Mouse (Mus musculus): ENCODE data around the gene Htr6. TPM values are rescaled to one million over a fixed set of nuclear protein-coding genes. Genes with fewer than 3 reads are reported as not detected.

Gene Htr6
- polyA plus RNA-seq (2012; ENCODE audit: insufficient read depth, insufficient read length, missing spikeins): not detected in 2 replicates

DNA sequence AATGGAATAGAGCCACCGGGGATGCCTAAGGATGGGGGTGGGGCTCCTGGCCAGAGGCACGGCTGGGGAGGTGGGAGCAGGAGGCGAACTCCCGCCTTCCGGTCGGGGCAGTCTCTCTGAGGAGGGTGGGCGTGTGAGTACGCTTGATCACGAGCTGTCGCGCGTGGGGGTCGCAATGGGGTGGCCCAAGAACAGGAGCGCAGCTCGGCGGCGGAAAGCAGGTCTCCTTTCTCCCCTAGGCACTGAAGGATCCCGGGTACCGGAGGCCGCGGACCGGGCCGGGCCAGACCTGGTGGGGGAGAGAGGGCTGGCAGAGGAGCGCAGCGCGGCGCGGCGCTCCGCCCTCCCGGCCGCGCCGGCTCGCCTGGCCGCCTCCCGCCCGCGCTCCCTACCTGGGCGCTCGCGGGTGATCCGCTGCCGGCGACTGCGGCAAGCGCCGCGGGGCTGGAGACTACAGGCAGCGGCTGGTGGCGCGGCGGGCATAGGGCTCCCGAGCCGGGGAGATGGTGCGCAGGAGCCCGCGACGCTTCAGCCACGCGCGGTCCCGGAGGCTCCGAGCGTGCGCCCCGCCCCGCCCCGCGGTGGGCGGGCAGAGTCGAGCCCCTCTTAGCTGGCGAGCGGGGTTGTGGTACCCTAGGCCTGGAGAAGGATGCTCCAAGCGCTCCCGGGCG is at the start of gene Htr6:
TSS of gene Htr6 (minus strand) at position 530 of the 671 bp plus-strand sequence.
- no peak within 1 kb of the TSS for H3K27ac ChIP-seq (replicated peaks; ENCODE audit: low read depth, low read length)
- no peaks in the 10 kb centered on the region for H3K4me1 ChIP-seq (ENCODE audit: control insufficient read depth, insufficient read depth, insufficient read length, low read length)
- peak within 1 kb of the TSS; percentile 34 for H3K4me3 ChIP-seq (ENCODE audit: insufficient read depth, low read depth, low read length)

- peaks cover 10% of the 10 kb centered on the region for H3K4me1 ChIP-seq (ENCODE audit: control insufficient read depth, insufficient read depth, insufficient read length, low read length)
- no peak overlapping the region for H3K4me3 ChIP-seq (ENCODE audit: insufficient read depth, low read depth, low read length)
- H3K27ac ChIP-seq (replicated peaks; ENCODE audit: low read depth, low read length): no peak overlapping the region
These were observed 49.6 kb upstream of the Htr6 start for GRCm38 (mm10) chr4:139124940-139125339.

- Histone ChIP-seq H3K4me1 (ENCODE audit: control insufficient read depth, insufficient read depth, insufficient read length, low read length) (peaks cover 6% of the 10 kb centered on the region; the same call in 1 of the 2 replicates), H3K27ac (replicated peaks; ENCODE audit: low read depth, low read length) (no peak overlapping the region), H3K4me3 (ENCODE audit: insufficient read depth, low read depth, low read length) (no peak overlapping the region)
These were observed 47.2 kb upstream of the Htr6 start for GRCm38 (mm10) chr4:139122557-139122956.

DNA sequence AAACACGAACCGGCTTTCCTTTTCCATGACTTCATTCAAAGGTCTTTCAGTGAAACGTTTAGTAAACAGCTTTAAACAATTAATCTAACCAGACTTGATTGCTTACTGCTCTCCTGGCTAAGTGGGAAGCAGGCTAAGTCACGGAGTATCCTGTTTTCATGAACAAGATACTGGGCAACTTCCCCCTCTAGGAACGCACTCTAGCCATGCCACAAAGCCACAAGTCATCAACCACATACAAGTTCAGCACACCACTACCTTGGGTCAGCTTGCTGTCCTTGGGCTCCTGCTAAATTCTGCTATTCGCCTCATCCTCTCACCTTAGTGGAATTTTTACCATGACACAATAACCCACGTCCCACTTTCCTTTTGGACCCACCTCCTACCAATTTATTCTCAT is 45.6 kb upstream of the Htr6 start:
- Histone ChIP-seq H3K27ac (replicated peaks; ENCODE audit: low read depth, low read length) (no peak overlapping the region), H3K4me3 (ENCODE audit: insufficient read depth, low read depth, low read length) (no peak overlapping the region), H3K4me1 (ENCODE audit: control insufficient read depth, insufficient read depth, insufficient read length, low read length) (peaks cover 9% of the 10 kb centered on the region; the same call in 1 of the 2 replicates)

- Histone ChIP-seq H3K4me1 (ENCODE audit: control insufficient read depth, insufficient read depth, insufficient read length, low read length) (peaks cover 9% of the 10 kb centered on the region), H3K27ac (replicated peaks; ENCODE audit: low read depth, low read length) (no peak overlapping the region), H3K4me3 (ENCODE audit: insufficient read depth, low read depth, low read length) (no peak overlapping the region)
These were observed 45.0 kb upstream of the Htr6 start for GRCm38 (mm10) chr4:139120281-139120814.

DNA sequence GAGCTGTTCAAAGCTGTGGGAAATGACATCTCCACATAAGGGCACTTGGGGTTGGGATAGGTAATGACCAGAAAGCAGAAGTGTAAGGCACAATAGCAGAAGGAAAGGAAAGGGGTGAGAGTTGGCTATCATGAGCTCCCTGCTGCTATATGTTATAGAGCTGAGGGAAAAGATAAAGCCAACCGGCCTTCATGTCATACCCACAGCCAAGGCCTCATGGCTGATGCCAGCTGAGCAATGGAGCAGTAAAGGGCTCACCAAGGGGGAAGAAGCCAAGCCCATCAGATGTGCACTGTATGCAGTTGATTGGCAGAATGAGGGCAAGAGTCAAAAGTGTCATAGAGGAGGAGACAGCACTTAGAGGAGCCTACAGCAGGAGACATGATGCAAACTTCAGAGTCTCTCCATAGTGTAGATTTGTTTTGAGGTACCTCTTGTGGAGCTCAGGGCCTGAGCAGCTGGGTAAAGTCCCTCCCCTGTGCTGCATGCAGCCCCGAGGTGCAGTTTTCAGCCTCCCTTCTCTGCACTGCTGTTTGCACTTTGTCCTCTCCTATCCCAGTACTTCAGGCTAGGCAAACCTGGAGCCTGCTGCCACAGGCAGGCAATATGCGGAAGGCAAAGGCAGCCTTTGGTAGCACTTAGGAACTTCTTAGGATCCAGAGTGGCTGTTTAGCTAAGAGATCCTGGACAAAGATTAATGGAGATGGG is 41.1 kb upstream of the Htr6 start:
- Histone ChIP-seq H3K27ac (replicated peaks; ENCODE audit: low read depth, low read length) (no peak overlapping the region), H3K4me1 (ENCODE audit: control insufficient read depth, insufficient read depth, insufficient read length, low read length) (peaks cover 14% of the 10 kb centered on the region), H3K4me3 (ENCODE audit: insufficient read depth, low read depth, low read length) (no peak overlapping the region)

- peaks cover 17% of the 10 kb centered on the region for H3K4me1 ChIP-seq (ENCODE audit: control insufficient read depth, insufficient read depth, insufficient read length, low read length)
- H3K27ac ChIP-seq (replicated peaks; ENCODE audit: low read depth, low read length): no peak overlapping the region
- no peak overlapping the region for H3K4me3 ChIP-seq (ENCODE audit: insufficient read depth, low read depth, low read length)
These were observed 40.4 kb upstream of the Htr6 start for GRCm38 (mm10) chr4:139115721-139116120.

GRCm38 (mm10) chr4:139112482-139112881 is 37.1 kb upstream of the Htr6 start:
- Histone ChIP-seq H3K4me1 (ENCODE audit: control insufficient read depth, insufficient read depth, insufficient read length, low read length) (peaks cover 18% of the 10 kb centered on the region), H3K4me3 (ENCODE audit: insufficient read depth, low read depth, low read length) (no peak overlapping the region), H3K27ac (replicated peaks; ENCODE audit: low read depth, low read length) (no peak overlapping the region)

GRCm38 (mm10) chr4:139111421-139111820 is 36.1 kb upstream of the Htr6 start:
- H3K27ac ChIP-seq (replicated peaks; ENCODE audit: low read depth, low read length): no peak overlapping the region
- no peak overlapping the region for H3K4me3 ChIP-seq (ENCODE audit: insufficient read depth, low read depth, low read length)
- peaks cover 14% of the 10 kb centered on the region for H3K4me1 ChIP-seq (ENCODE audit: control insufficient read depth, insufficient read depth, insufficient read length, low read length)

GRCm38 (mm10) chr4:139110858-139111257 is 35.5 kb upstream of the Htr6 start:
- H3K27ac ChIP-seq (replicated peaks; ENCODE audit: low read depth, low read length): no peak overlapping the region
- H3K4me1 ChIP-seq (ENCODE audit: control insufficient read depth, insufficient read depth, insufficient read length, low read length): peaks cover 12% of the 10 kb centered on the region
- no peak overlapping the region for H3K4me3 ChIP-seq (ENCODE audit: insufficient read depth, low read depth, low read length)

- Histone ChIP-seq H3K4me1 (ENCODE audit: control insufficient read depth, insufficient read depth, insufficient read length, low read length) (peaks cover 8% of the 10 kb centered on the region), H3K4me3 (ENCODE audit: insufficient read depth, low read depth, low read length) (no peak overlapping the region), H3K27ac (replicated peaks; ENCODE audit: low read depth, low read length) (no peak overlapping the region)
These were observed 30.1 kb upstream of the Htr6 start for GRCm38 (mm10) chr4:139105453-139105852.

- H3K27ac ChIP-seq (replicated peaks; ENCODE audit: low read depth, low read length): no peak overlapping the region
- H3K4me3 ChIP-seq (ENCODE audit: insufficient read depth, low read depth, low read length): no peak overlapping the region
- H3K4me1 ChIP-seq (ENCODE audit: control insufficient read depth, insufficient read depth, insufficient read length, low read length): peaks cover 8% of the 10 kb centered on the region; the same call in 1 of the 2 replicates
These were observed 26.2 kb upstream of the Htr6 start for GRCm38 (mm10) chr4:139101546-139101945.

DNA sequence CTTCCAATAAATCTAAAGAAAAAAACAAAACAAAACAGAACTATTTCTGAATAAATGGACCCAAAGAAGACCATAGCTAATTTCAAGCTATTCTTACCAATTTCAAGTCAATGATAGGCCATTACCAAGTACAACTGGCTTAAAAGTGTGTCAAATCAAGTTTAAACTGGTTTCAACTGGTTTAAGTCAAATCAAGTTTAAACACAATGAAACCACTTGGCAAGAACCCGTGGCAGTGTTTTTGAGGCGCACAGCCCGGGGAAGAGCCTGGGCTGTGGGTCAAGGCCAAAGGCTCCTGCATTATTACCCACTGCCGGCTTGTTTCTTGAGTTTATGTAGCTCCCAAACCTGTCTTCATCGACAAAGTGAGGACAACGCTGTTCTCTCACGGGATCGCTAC is 25.0 kb upstream of the Htr6 start:
- peaks cover 5% of the 10 kb centered on the region; the same call in 1 of the 2 replicates for H3K4me1 ChIP-seq (ENCODE audit: control insufficient read depth, insufficient read depth, insufficient read length, low read length)
- H3K4me3 ChIP-seq (ENCODE audit: insufficient read depth, low read depth, low read length): no peak overlapping the region
- H3K27ac ChIP-seq (replicated peaks; ENCODE audit: low read depth, low read length): no peak overlapping the region

DNA sequence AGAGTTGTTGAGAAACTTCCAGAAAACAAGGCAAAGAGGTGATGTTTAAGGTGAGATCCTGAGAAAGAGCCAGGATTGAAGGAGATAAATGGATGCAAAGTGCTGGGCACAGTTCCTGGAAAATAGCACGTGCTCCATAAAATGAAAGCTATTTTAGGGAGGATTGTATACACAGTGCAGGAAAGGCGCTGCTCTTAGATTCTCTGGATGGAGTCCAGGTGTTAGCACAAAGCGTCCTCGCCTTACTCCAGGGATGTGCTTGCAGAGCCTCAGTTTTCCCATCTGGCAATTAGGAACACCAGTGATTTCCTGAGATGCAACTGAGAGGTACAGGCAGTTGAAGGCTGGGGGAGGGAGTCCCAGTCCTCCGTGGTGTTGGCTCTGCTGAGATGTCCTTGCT is 20.8 kb upstream of the Htr6 start:
- Histone ChIP-seq H3K4me3 (ENCODE audit: insufficient read depth, low read depth, low read length) (no peak overlapping the region), H3K4me1 (ENCODE audit: control insufficient read depth, insufficient read depth, insufficient read length, low read length) (no peaks in the 10 kb centered on the region), H3K27ac (replicated peaks; ENCODE audit: low read depth, low read length) (no peak overlapping the region)

DNA sequence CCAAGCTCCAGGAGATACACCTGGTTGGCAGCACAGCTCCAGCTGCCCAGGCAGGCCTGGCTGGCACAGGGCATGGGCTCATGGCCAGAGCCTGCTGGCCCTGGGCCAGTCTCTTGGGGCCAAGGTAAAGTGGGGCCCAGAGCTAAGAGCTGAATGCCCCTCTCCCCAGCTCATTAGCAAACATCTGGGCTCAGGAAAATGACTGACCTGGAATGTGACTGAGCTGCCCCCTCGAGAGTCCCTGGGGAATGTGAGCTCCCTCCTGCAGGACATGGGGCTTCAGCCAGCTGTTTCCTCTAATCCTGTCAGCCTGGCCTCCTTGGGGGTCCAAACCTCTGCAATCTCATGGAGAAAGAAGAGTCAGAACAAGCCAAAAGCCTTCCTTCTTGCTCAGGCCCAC is 20.0 kb upstream of the Htr6 start:
- H3K4me1 ChIP-seq (ENCODE audit: control insufficient read depth, insufficient read depth, insufficient read length, low read length): no peaks in the 10 kb centered on the region
- H3K4me3 ChIP-seq (ENCODE audit: insufficient read depth, low read depth, low read length): no peak overlapping the region
- H3K27ac ChIP-seq (replicated peaks; ENCODE audit: low read depth, low read length): no peak overlapping the region

- Histone ChIP-seq H3K4me3 (ENCODE audit: insufficient read depth, low read depth, low read length) (peak overlapping the region; percentile 31; the same call in 1 of the 2 replicates), H3K27ac (replicated peaks; ENCODE audit: low read depth, low read length) (no peak overlapping the region)
These were observed 17.8 kb upstream of the Htr6 start for GRCm38 (mm10) chr4:139093196-139093530.

More at GRCm38 (mm10) chr4:139093196-139093530, 17.8 kb upstream of the Htr6 start:
- H3K4me1 ChIP-seq (ENCODE audit: control insufficient read depth, insufficient read depth, insufficient read length, low read length): no peaks in the 10 kb centered on the region
